Mouse (Mus musculus): ENCODE data around the gene Fen1.
A peak's percentile ranks its signal among the peaks of the same experiment; 100 is the strongest.

Gene Fen1

GRCm38 (mm10) chr19:10216101-10216500 lies 12.1 kb upstream of the Fen1 start:
- DNase-seq (ENCODE audit: low spot score in 2 of 2) = no peak

DNA sequence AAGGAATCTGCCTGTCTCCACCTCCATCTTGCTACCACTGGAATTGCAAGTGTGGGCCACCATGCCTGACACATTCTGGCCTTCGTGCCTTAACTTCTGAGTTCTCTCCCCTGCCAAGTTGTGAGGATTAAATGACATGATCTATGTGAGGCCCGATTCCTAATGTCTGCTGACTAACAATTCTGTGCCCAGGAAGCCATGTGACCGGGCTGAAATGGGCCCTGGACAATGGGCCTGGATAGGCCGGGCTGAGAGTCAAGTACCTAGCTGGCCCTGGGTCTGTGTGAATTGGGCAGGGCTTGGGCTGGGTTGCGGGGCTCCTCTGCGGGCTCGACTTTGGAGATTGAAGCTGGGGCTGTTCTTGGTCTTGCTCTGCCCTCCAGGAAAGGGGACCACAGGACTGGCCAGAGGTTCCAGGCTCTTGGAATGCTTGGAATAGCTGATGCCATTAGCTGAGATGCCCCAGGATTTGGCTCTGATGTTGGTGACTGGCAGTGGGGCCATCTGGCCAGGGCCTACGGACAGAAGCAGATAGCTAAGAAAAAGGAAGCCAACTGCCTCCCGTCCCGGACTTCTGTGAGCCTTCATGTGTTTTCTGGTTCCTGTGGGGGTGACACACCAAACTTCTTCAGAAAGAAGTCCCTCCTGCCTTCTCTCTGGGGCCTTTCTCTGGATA lies 10.0 kb upstream of the Fen1 start:
- no peak for DNase-seq (ENCODE audit: low spot score in 2 of 2)

DNA sequence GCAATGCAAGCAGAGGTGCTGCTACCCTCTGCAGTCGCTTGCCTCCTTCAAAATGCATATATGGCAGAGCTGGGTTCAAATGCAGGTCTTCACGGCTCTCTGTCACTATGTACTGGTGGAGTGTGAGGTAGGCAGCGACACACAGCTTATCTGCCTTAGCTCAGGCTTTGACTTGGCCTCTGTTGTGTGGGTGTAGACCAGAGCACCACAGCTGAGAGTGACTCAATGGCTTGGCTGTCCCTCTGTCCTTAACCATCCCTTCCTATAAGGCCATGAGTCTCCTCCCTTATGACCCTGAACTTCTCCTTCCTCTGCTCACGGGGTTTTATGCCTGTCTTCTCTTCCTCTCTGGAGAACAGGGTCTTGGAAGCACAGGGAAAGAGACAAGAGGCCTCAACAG lies 6.9 kb upstream of the Fen1 start:
- no peak for DNase-seq (ENCODE audit: low spot score in 2 of 2)

DNA sequence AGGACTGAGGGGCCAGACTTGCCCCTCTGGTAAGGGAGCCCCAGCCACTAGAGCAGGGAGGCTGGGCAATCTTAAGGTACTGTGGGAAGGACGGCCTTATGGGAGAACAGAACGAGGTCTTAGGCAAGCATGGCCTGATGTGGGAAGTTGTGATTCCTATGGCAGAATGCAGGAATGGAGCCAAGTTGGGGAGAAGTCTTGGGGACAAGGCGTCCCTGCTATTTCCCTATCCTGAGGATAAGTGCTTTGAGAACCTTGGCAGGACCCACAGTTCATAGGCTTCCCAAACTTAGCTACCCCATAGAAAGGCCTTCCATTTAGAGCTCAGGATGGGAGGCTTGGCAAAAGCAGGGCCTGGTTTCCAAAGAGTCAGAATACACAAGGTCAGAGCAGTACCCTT lies 4.9 kb upstream of the Fen1 start:
- no peak for DNase-seq (ENCODE audit: low spot score in 2 of 2)

DNA sequence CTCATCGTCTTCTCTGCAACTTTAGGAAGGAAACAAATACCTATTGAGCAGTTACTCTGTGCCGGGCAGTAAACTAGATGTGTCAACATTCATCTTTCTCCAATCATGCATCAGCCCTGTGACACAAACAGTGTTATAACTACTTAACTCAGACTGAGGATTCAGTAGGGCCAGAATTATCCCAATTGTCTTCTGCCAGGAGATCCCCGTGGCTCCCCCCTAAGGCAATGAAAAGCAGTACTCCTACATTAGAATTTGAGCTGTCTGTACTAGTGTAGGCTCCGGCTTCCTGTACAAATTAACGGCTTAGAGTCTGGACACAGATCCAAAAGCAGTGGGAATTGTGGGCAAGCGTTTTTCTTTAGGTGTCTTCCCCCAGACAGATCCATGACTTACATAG lies 1.1 kb upstream of the Fen1 start:
- DNase-seq (ENCODE audit: low spot score in 2 of 2) = no peak

- DNase-seq (ENCODE audit: low spot score in 2 of 2) = peak in 1 of 2 experiments; percentile 56
These were observed 640 bp upstream of the Fen1 start for GRCm38 (mm10) chr19:10204616-10205001.

DNA sequence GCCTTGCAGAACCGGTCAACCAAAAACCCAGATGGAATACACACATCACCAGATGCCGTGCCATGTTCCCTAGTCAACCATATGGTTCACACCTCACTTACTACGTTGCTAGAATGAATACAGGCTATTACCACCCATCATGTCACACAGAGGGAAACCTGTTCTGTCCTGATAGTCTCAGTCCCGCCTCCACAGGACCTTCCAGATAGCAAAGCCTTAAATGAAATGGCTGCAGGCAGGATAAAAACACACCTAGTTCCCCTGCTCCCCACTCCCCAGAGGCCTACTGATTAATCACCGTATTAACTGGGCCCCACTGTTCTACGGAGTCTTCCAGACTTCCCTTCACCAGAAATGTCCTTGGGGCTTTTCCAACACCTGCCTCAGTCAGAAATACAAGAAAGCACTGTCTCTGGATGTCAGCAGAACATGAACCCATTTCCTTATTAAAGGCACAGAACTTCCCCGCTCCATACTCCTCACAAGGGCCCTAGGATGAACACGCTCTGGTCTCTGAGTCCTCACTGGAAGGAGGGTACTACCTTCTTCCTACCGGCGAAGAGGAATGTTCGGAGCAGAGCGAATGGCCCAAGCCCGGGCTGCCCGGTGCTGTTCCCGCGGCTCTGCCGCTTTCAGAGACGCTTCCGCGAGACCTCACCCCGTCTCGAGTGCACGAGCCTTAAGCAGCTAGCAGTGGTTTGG lies 672 bp downstream of the Fen1 start:
- DNase-seq (ENCODE audit: low spot score in 2 of 2) = no peak

DNA sequence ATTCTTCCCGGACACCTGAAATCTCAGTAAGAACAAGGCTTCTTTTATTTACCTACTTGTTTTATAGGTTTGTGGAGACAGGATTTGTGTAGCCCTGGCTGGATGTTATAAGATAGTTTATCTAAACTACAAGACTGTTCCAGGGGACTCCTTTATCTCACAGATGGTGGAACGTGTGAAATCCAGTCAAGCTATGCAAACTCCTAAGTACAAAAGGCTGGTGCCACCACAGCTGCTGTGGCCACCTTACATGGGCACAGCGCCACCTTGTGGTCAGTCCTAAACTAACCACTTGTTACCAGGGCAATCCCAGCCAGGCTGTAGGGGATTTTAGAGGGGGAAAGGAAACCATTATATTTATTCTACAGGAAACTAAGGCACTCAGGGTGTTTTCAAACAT lies 5.2 kb downstream of the Fen1 start:
- peak; percentile 67 to 84 for DNase-seq (ENCODE audit: low spot score in 2 of 2)

DNA sequence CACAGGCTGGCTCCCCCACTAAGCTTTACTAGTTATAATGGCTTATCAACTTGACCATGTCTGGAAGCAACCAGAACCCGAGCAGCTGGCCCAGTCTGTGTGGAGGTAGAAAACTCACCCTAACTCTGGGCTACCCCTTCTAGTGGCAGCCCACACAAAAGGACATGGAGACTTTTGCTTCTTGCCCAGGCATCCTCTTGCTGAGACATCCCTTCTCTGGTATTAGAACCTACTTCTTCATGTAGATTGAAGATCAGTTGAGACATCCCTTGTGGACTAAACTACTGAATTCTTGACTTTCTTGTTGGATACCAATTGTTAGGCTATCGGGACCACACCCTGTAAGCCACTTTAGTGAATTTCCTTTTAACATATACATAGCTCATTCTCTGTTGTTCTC lies 5.7 kb downstream of the Fen1 start:
- no peak for DNase-seq (ENCODE audit: low spot score in 2 of 2)

DNA sequence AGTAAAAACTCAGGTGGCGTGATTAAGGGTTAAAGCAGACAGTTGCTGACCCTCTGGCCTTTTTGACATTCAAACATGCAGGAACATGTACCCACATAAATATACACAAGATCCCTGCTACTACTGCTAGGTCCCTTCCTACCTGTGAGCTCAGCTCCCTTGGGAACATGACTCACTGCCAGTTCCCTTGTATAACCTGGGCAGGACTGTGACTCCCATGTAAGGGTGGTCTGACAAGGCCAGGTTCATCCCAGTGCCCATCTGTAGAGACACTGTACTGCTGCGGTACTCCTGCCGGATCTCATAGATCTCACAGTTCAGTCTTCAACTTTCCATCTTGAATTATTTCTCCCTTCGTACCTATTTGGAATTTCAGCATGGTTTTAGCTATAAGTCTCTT lies 6.8 kb downstream of the Fen1 start:
- DNase-seq (ENCODE audit: low spot score in 2 of 2) = no peak

DNA sequence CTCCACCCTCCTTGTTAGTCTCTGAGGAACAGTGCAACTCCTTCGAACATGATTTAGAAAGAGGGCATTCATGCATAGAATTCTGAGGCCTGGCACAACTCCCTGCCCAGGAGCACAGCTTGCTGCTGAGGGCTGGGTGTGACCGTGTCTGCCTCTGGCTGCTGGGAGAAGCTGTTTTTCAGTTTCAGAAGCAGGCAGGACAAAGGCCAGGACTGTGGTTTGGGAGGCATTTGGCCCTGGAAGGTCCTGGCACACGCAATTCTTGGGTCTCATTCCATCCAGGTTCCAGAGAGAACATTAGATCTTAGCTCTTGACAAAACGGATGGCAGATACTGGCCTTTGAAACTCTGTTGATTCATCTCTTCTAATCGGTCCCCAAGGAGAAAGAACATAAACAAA lies 8.7 kb downstream of the Fen1 start:
- DNase-seq (ENCODE audit: low spot score in 2 of 2) = no peak

- DNase-seq (ENCODE audit: low spot score in 2 of 2) = no peak
These were observed 9.6 kb downstream of the Fen1 start for GRCm38 (mm10) chr19:10194337-10194736.

- DNase-seq (ENCODE audit: low spot score in 2 of 2) = no peak
These were observed 12.6 kb downstream of the Fen1 start for GRCm38 (mm10) chr19:10191326-10191725.

DNA sequence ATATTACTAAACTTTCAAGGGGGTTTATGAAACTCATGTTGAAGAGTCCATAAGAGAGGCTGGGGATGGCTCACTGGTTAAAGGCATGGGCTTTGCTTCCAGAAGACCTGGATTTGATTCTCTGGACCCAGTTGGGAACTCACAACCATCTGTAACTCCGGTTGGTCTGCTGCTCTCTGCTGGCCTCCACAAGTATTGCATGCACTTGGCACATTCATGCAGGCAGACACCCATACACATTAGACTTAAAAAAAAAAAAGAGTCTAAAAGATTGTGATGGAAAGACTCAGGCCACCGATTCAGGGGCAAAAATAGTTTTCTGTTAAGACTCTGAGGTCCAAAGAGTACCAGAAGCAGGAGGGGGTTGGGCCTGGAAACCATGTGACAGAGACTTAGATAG lies 13.2 kb downstream of the Fen1 start:
- DNase-seq (ENCODE audit: low spot score in 2 of 2) = peak; percentile 61 to 84

DNA sequence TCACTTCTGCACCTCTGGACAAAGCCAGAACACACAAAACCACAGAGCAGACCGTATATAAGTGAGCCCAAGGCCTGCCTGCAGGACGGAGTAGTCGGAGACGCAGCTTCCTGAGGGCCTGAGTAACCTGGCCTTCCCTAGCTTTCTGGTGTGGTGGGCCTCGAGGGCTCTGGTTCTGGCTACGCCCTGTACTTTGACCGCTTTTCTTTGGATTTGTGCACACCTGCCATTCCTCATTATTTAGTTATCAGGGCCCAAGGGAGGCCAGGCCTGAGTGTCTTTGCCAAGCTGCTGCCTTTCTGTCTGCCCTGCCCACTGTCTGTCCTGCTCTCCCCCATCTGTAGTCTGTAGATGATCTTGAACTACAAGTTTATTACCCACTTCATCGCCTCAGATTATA lies 14.0 kb downstream of the Fen1 start:
- DNase-seq (ENCODE audit: low spot score in 2 of 2) = no peak

DNA sequence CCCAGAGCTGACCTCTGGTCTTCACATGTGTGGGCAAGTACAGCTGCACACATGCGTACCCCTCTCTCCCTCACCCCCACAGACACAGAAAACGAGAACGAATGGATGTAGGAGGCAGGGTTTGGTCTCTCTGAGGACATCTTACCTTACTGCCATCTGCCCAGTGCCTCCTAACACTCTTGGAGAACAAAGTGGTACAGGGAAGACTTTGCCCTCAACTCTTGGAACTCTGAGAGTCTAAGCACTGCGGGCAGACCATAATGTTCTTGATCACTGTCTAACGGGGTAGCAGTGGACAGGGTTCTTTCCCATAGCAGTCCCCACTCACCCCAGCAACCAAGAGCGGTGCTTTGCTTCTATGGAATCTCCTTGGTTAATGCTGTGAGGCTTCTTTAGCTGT lies 14.9 kb downstream of the Fen1 start:
- DNase-seq (ENCODE audit: low spot score in 2 of 2) = no peak

DNA sequence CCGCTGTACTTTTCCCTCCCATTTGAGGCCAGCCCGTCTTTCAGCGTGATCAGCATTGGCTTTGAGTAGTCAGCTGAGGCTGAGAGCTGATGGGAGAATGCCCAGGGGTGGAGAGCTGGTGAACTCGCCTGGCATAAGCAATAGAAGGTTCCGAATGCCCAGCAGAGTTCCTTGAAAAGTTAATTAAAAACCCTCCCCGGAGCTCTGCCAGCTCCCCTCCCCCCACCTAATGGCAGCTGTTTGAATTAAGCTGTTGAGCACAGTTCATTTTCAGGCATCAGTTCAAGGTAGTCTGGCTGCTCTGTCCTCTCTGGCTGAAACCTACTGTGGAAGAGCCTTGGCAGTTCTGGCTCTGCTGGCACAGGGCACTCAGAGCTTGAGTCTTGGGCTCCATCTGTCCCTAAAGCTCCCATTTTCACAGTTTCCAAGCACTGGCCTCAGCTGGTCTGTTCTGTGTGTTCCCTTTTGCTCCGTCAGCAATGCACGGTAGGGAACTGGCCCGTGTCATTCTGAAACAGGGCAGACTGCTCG lies 15.6 kb downstream of the Fen1 start:
- DNase-seq (ENCODE audit: low spot score in 2 of 2) = peak; percentile 59 to 75

GRCm38 (mm10) chr19:10186569-10186968 lies 17.4 kb downstream of the Fen1 start:
- no peak for DNase-seq (ENCODE audit: low spot score in 2 of 2)

GRCm38 (mm10) chr19:10185876-10186275 lies 18.1 kb downstream of the Fen1 start:
- no peak for DNase-seq (ENCODE audit: low spot score in 2 of 2)

- peak in 1 of 2 experiments; percentile 46 for DNase-seq (ENCODE audit: low spot score in 2 of 2)
These were observed 19.9 kb downstream of the Fen1 start for GRCm38 (mm10) chr19:10184096-10184495.

DNA sequence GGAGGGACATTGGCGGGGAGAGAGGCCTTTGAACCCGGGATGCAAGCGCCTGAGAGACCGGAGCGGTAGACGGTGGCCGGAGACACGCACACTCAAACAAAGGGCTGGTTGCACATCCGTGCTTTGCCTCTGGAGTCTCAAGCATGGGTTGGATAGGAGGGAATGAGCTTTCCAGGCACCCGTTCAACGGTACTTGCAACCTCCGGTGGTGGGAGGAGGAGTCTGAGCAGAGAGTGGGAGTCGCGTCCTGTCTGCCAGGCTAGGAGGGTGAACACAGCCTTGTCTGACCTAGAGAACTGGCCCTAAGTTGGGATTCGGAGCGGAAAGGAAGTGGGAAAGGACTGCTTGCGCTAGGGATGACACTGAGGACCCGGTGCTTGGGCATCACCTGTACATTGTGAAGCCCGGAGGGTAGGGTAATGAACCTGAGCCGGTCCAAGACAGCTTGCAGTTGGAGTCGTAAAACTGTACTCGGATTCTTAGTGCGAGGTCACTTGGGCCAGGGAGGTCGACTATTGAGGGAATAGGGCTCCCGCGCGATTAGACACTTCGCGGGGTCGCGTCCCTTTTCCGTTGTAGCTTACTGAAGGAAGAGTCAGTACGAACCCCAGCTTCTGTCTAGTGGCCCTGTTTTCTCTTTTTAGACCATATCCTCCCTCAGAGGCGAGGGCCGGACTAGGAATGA lies 20.5 kb downstream of the Fen1 start:
- DNase-seq (ENCODE audit: low spot score in 2 of 2) = peak; percentile 81 to 83

DNA sequence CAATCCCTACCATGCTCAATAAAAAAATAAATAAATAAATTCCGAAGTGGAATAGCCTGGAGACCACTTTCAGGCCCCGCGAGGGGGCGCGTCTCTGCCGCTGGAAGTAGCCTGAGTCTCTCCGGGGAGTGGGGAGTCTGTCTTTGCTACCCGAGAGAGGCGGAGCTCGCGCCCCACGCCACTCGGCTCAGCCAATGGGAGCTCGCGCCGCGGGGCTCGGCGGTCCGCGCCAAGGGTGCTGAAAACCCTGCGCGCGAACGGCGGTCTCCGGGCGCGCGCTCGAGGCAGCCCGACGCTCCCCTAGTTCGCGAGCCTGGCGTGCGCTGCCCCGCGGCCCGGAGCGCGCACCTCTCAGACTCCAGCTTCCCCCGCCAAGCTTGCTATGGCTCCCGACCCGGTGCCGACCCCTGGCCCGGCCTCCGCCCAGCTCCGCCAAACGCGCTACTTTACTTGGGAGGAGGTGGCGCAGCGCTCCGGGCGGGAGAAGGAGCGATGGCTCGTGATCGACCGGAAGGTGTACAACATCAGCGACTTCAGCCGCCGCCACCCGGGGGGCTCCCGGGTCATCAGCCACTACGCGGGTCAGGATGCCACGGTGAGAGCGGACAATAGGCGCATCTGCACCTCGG lies 21.2 kb downstream of the Fen1 start, which contains the start of gene Fads1:
Gene Fads1 (plus strand): TSS at position 219 of the 629 bp plus-strand sequence.
- DNase-seq (ENCODE audit: low spot score in 2 of 2) = peak; percentile 93 to 95
